Mouse (Mus musculus) CH12.LX (cell line): ENCODE results near the gene Ghr. TPM values are rescaled to one million over a fixed set of nuclear protein-coding genes. Genes with fewer than 3 reads are reported as not detected.

Source experiments
- DNase-seq: peaks from one replicate; pipeline ENCODE4 v3.0.0-alpha.2; 2013; ENCODE audit errors: extremely low read depth
- H3K27ac ChIP-seq: 2 replicates; pipeline ENCODE4 v1.5.1; 2012; ENCODE audit warnings: low read depth, mild to moderate bottlenecking, control low read depth, moderate library complexity; ENCODE audit not compliant: insufficient read depth
- H3K27me3 ChIP-seq: replicated peaks from 2 replicates; pipeline ENCODE3; 2012; ENCODE audit warnings: inconsistent platforms
- H3K36me3 ChIP-seq, 2 experiments: replicated peaks in 1 of 2; 2 replicates each; pipeline versions ENCODE3 to v1.6.1; 2012; ENCODE audit warnings: inconsistent platforms in 1 of 2, low read length in 1 of 2, mild to moderate bottlenecking in 1 of 2, mixed read lengths in 1 of 2, moderate library complexity in 1 of 2; ENCODE audit not compliant: control insufficient read depth in 1 of 2, insufficient read depth in 1 of 2
- H3K4me1 ChIP-seq, 2 experiments: 2 replicates each; pipeline ENCODE4 v1.6.1; 2012; ENCODE audit warnings: inconsistent platforms in 1 of 2, moderate library complexity in 1 of 2; ENCODE audit not compliant: insufficient read depth in 2 of 2, control insufficient read depth in 1 of 2
- H3K4me2 ChIP-seq: 2 replicates; pipeline ENCODE4 v1.6.1; 2012; ENCODE audit warnings: low read depth, mild to moderate bottlenecking, control low read depth; ENCODE audit not compliant: poor library complexity, insufficient read depth, severe bottlenecking
- H3K4me3 ChIP-seq, 3 experiments: fragments of 150-350 bp in 1 of 3; sonication (generic) in 1 of 3; replicated peaks in 1 of 3; 2 replicates each; pipeline versions ENCODE3 to v1.5.1; 2011 to 2012; ENCODE audit warnings: low read depth in 2 of 3, low read length in 2 of 3, mild to moderate bottlenecking in 2 of 3, moderate library complexity in 2 of 3, control low read depth in 1 of 3, improper control_type of control experiment in 1 of 3, inconsistent platforms in 1 of 3, mixed read lengths in 1 of 3; ENCODE audit not compliant: poor library complexity in 1 of 3
- H3K79me2 ChIP-seq: replicated peaks from 2 replicates; pipeline ENCODE4 v1.6.1; 2012; ENCODE audit warnings: mild to moderate bottlenecking, moderate library complexity; ENCODE audit not compliant: control insufficient read depth, poor library complexity, insufficient read depth, severe bottlenecking; ENCODE audit errors: extremely low read depth
- H3K9ac ChIP-seq: 2 replicates; pipeline ENCODE4 v1.6.1; 2012; ENCODE audit warnings: low read depth, mild to moderate bottlenecking, control low read depth, moderate library complexity; ENCODE audit not compliant: insufficient read depth
- H3K9me3 ChIP-seq: replicated peaks from 2 replicates; pipeline ENCODE3; 2012; ENCODE audit warnings: low read length, inconsistent platforms, mixed read lengths
- BHLHE40 ChIP-seq: IDR thresholded peaks from 2 replicates; pipeline ENCODE4 v1.6.1; 2011; ENCODE audit warnings: mild to moderate bottlenecking, low read depth, low read length, improper control_type of control experiment
- CHD2 ChIP-seq: IDR thresholded peaks from 2 replicates; pipeline ENCODE4 v1.6.1; 2011; ENCODE audit warnings: low read length, improper control_type of control experiment
- ELF1 ChIP-seq: IDR thresholded peaks from 2 replicates; pipeline ENCODE4 v1.6.1; 2014; ENCODE audit warnings: low read depth, mild to moderate bottlenecking, inconsistent platforms, low read length, improper control_type of control experiment
- EP300 ChIP-seq: IDR thresholded peaks from 2 replicates; pipeline ENCODE4 v1.6.1; 2011; ENCODE audit warnings: low read length, improper control_type of control experiment
- ETS1 ChIP-seq: conservative IDR thresholded peaks from 2 replicates; pipeline ENCODE4 v1.6.1; 2012; ENCODE audit warnings: low read depth, mild to moderate bottlenecking, inconsistent platforms, low read length, improper control_type of control experiment, moderate library complexity
- KAT2A ChIP-seq: IDR thresholded peaks from 2 replicates; pipeline ENCODE4 v1.6.1; 2012; ENCODE audit warnings: low read length, improper control_type of control experiment, inconsistent platforms; ENCODE audit not compliant: insufficient replicate concordance
- MAX ChIP-seq: IDR thresholded peaks from 2 replicates; pipeline ENCODE4 v1.6.1; 2011; ENCODE audit warnings: low read length, improper control_type of control experiment
- MAZ ChIP-seq: IDR thresholded peaks from 2 replicates; pipeline ENCODE4 v1.6.1; 2012; ENCODE audit warnings: low read depth, mild to moderate bottlenecking, inconsistent platforms, low read length, improper control_type of control experiment, moderate library complexity
- MEF2A ChIP-seq: IDR thresholded peaks from 2 replicates; pipeline ENCODE4 v1.6.1; 2014; ENCODE audit warnings: low read depth, mild to moderate bottlenecking, inconsistent platforms, low read length, improper control_type of control experiment, borderline replicate concordance
- NELFE ChIP-seq: IDR thresholded peaks from 2 replicates; pipeline ENCODE4 v1.6.1; 2011; ENCODE audit warnings: low read depth, low read length, improper control_type of control experiment
- PAX5 ChIP-seq: IDR thresholded peaks from 2 replicates; pipeline ENCODE4 v1.6.1; 2012; ENCODE audit warnings: low read length, inconsistent platforms, mixed read lengths
- POLR2A ChIP-seq: IDR thresholded peaks from 2 replicates; pipeline ENCODE4 v1.6.1; 2011; ENCODE audit warnings: low read depth, mild to moderate bottlenecking, improper control_type of control experiment, low read length
- RAD21 ChIP-seq: IDR thresholded peaks from 2 replicates; pipeline ENCODE4 v1.6.1; 2011; ENCODE audit warnings: low read depth, mild to moderate bottlenecking, low read length, improper control_type of control experiment, moderate library complexity
- SMC3 ChIP-seq: IDR thresholded peaks from 2 replicates; pipeline ENCODE4 v1.6.1; 2011; ENCODE audit warnings: low read depth, low read length, improper control_type of control experiment
- TBP ChIP-seq: conservative IDR thresholded peaks from 2 replicates; pipeline ENCODE4 v1.6.1; 2011; ENCODE audit warnings: low read depth, low read length, improper control_type of control experiment
- TCF12 ChIP-seq: IDR thresholded peaks from 2 replicates; pipeline ENCODE4 v1.6.1; 2014; ENCODE audit warnings: low read depth, mild to moderate bottlenecking, inconsistent platforms, low read length, improper control_type of control experiment
- UBTF ChIP-seq: IDR thresholded peaks from 2 replicates; pipeline ENCODE4 v1.6.1; 2012; ENCODE audit warnings: low read depth, mild to moderate bottlenecking, inconsistent platforms, low read length, improper control_type of control experiment, moderate library complexity
- USF1 ChIP-seq: IDR thresholded peaks from 2 replicates; pipeline ENCODE4 v1.6.1; 2014; ENCODE audit warnings: low read depth, mild to moderate bottlenecking, inconsistent platforms, low read length, improper control_type of control experiment
- ZKSCAN1 ChIP-seq: IDR thresholded peaks from 2 replicates; pipeline ENCODE4 v1.6.1; 2012; ENCODE audit warnings: low read depth, inconsistent platforms, low read length, improper control_type of control experiment, borderline replicate concordance
- ZMIZ1 ChIP-seq: IDR thresholded peaks from 2 replicates; pipeline ENCODE4 v1.6.1; 2012; ENCODE audit warnings: low read depth, mild to moderate bottlenecking, inconsistent platforms, low read length, improper control_type of control experiment
- ZNF384 ChIP-seq: IDR thresholded peaks from 2 replicates; pipeline ENCODE4 v1.6.1; 2012; ENCODE audit warnings: low read depth, low read length, improper control_type of control experiment, inconsistent platforms
- dilution Hi-C: fragments of 300-500 bp; cut with MboI; formaldehyde crosslinking; loops from 2 replicates; pipeline ENCODE4 v1.14.3; 2020; ENCODE audit warnings: low sequenced_read_pairs; ENCODE audit not compliant: extremely low pct_unique_long_range_greater_than_20kb, extremely low pct_ligation_motif_present
- in situ Hi-C: fragments of 300-500 bp; cut with MboI; formaldehyde crosslinking; loops from 3 replicates; pipeline ENCODE4 v1.14.3; 2019; ENCODE audit warnings: low sequenced_read_pairs, low pct_ligation_motif_present, low pct_unique_long_range_greater_than_20kb, mixed read lengths
- polyA plus RNA-seq: library from polyadenylated mRNA; unstranded; fragments of >175 nt; gene quantifications from 2 replicates; pipeline ENCODE4 v1.2.1, GENCODE M21; 2012; ENCODE audit warnings: low read depth; ENCODE audit not compliant: insufficient read length
- total RNA-seq, 2 experiments: library from RNA; depleted of rRNA; stranded (reverse); fragments of 300-350 nt in 1 of 2; fragments of >200 nt in 1 of 2; gene quantifications; 2 replicates each; pipeline ENCODE4 v1.2.3; 2012 to 2014

Ghr gene
- total and polyA plus RNA-seq, 3 experiments = 0.42 to 1.7 (median 0.89) TPM

DNA sequence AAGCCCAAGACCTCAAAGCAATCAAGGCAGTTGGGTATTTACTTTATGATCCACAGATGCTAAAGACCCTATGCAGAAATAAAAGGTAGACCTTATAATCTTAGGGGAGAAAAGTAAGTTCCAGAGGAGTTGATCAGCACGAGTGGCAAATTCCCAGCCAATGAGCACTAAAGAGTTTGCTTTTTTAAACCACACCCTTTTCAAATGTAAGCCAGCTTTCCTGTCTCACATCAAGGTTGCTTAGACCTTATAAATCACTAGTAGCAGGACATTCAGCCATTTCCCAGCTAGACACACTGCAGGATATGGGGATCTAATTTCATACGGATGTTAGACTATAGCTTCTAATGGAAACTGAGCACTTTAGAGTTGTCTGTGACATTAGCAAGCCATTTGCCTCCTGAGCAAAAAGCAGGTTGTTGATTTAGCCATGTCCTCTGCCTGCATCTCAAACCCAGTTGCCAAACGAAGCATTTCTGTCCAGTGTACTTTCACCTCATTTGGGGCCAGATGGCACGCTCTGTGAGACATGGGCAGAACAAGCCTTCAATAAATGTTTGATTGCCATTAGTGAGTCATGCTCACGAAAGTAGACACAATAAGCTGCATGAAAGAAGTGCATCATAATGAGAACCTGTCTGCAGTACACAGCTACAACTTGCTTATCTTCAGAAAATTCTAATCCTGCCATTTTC, 4.9 kb downstream of the Ghr start:
- DNase-seq = no peak
- no peak overlapping the region for H3K27ac ChIP-seq
- no peak for TF ChIP-seq ETS1
- no peak for TF ChIP-seq POLR2A
- no peak for TF ChIP-seq TCF12
- no peak for TF ChIP-seq ZMIZ1
- no peak for TF ChIP-seq PAX5
- TF ChIP-seq UBTF = no peak
- no peak for TF ChIP-seq USF1
- no peak for TF ChIP-seq ZKSCAN1
- no peak for TF ChIP-seq KAT2A
- no peak for TF ChIP-seq MAZ
- no peak for TF ChIP-seq NELFE
- TF ChIP-seq ZNF384 = no peak
- TF ChIP-seq SMC3 = no peak
- no peak for TF ChIP-seq EP300
- TF ChIP-seq MEF2A = no peak
- TF ChIP-seq RAD21 = no peak
- TF ChIP-seq MAX = no peak
- no peak for TF ChIP-seq TBP
- TF ChIP-seq BHLHE40 = no peak
- TF ChIP-seq ELF1 = no peak
- no peaks in the 10 kb centered on the region for H3K27me3 ChIP-seq
- in situ Hi-C loops (no loop called here), dilution Hi-C loops (no loop called here)
- H3K4me1 ChIP-seq = peaks cover 0 to 8% of the 10 kb centered on the region in 2 experiments; a peak in 2 of 4 replicates
- no peak overlapping the region for H3K4me3 ChIP-seq
- H3K36me3 ChIP-seq = no peaks in the 10 kb centered on the region
- H3K9ac ChIP-seq = no peak overlapping the region
- no peaks in the 10 kb centered on the region for H3K79me2 ChIP-seq
- H3K4me2 ChIP-seq = no peak overlapping the region
- H3K9me3 ChIP-seq = no peaks in the 10 kb centered on the region

DNA sequence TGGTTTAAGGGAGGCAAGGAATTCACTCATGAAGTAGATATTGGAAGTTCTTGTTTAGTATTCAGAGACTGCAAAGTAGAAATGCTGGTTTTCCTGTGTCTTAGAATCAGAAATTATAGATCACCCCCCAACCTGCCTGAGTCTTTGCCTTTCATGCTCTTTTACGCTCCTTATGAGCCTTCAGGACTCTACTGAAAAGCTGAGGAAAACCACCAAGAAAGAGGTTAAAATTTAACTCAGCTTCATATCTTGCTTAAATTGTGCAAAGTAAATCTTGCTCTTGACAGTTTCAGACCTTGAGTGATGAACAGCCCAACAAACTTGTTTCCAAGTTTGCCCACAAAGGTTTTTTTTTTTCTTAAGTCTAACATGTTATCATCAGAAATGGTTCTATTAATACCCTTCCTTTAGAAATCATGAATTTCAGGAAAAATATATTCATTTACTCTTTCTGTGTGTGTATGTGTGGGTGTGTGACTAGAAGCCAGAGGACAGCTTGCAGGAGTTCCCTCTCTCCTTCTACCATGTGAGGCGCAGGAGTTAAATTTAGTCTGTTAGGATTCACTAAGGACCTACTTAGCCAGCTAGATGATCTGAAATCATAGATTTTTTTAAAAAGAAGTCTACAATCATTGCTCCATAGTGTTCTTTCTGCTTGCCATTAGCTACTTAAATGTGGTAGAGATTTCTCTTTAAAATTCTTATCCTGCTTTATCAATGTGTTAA, 14.0 kb downstream of the Ghr start:
- no peaks in the 10 kb centered on the region for H3K9me3 ChIP-seq
- TF ChIP-seq RAD21 (no peak), CHD2 (no peak)
- TF ChIP-seq, all 38 proteins: peak for 0
- H3K4me1 ChIP-seq = no peaks in the 10 kb centered on the region
- no peaks in the 10 kb centered on the region for H3K36me3 ChIP-seq
- DNase-seq = no peak
- no peak overlapping the region for H3K9ac ChIP-seq
- no peak overlapping the region for H3K4me2 ChIP-seq
- H3K27me3 ChIP-seq = no peaks in the 10 kb centered on the region
- H3K27ac ChIP-seq = no peak overlapping the region
- no peaks in the 10 kb centered on the region for H3K79me2 ChIP-seq
- H3K4me3 ChIP-seq = no peak overlapping the region
- dilution Hi-C loops = no loop called here
- in situ Hi-C loops = no loop called here
